Mouse (Mus musculus): ENCODE results near the gene Aicda. TPM values are rescaled to one million over a fixed set of nuclear protein-coding genes. Genes with fewer than 3 reads are reported as not detected.

The Aicda gene
- polyA plus RNA-seq, 1 experiment = not detected

DNA sequence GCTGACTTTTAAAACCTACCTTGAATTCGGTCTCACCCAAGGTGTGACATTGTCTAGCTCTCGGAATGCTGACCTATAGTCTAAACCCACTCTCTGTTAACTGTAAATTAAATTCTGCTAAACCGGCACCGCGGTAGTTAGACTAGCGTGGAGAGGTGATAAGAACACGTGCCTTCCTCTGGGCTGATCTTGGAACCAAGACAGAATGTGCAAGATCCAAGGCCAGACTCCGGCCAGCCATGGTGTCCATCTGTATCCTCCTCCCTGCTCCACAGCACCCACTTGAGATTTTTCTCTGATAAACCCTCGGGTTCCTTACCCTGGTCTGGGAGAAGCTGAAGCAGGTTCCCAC is 55.8 kb downstream of the Aicda start:
- TF ChIP-seq POLR2AphosphoS2 (IDR thresholded peaks at IDR 0.05; ENCODE audit: insufficient read length, low read depth) (no peak), MAX (IDR thresholded peaks at IDR 0.05; ENCODE audit: low read depth) (no peak), SRF (IDR thresholded peaks at IDR 0.05; ENCODE audit: control insufficient read depth, insufficient read length, low read depth) (no peak), MYOG (IDR thresholded peaks at IDR 0.05; ENCODE audit: control insufficient read depth in 1 of 3, insufficient read depth in 1 of 3, insufficient read length in 2 of 3, low read depth in 2 of 3) (no peak)
- Histone ChIP-seq H3ac (ENCODE audit: control insufficient read depth, insufficient read length) (no peak overlapping the region), H3K4me2 (ENCODE audit: low read depth) (no peak overlapping the region), H3K79me2 (ENCODE audit: control insufficient read depth, insufficient read depth) (no peaks in the 10 kb centered on the region), H3K36me3 (ENCODE audit: control insufficient read depth, insufficient read depth) (no peaks in the 10 kb centered on the region), H3K4me3 (no peak overlapping the region), H3K27me3 (ENCODE audit: control insufficient read depth, insufficient read depth, insufficient read length) (no peaks in the 10 kb centered on the region)

DNA sequence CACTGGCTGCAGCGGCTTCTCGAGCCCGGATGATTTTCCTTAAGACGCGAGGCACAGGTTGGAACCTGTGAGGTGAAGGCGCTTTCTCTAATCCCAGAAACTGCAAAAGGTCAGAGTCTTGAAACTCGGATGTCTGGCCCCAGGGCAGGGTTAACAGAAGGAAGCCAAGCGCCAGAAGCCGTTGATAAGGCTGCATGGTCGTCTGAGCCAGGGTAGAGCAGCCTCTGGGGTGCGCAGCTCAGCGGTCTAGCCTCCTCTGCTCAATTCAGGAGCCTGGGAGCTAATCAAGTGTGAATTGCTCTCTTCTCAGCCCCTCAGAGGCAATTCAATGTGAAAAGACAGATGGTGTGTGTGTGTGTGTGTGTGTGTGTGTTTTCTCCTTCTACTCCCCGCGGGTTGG is 56.2 kb downstream of the Aicda start, which contains the start of gene Gdf3:
Gene Gdf3 (minus strand): TSS at position 317 of the 400 bp plus-strand sequence.
- Histone ChIP-seq H3ac (ENCODE audit: control insufficient read depth, insufficient read length) (no peak within 1 kb of the TSS), H3K4me3 (no peak within 1 kb of the TSS), H3K36me3 (ENCODE audit: control insufficient read depth, insufficient read depth) (no peaks in the 10 kb centered on the region), H3K4me2 (ENCODE audit: low read depth) (no peak within 1 kb of the TSS), H3K27me3 (ENCODE audit: control insufficient read depth, insufficient read depth, insufficient read length) (no peaks in the 10 kb centered on the region), H3K79me2 (ENCODE audit: control insufficient read depth, insufficient read depth) (no peaks in the 10 kb centered on the region)
- TF ChIP-seq MAX (IDR thresholded peaks at IDR 0.05; ENCODE audit: low read depth) = no peak
- no peak for TF ChIP-seq TCF12 (IDR thresholded peaks at IDR 0.05; ENCODE audit: insufficient read depth, poor library complexity, severe bottlenecking)
- no peak for TF ChIP-seq CEBPB (IDR thresholded peaks at IDR 0.05; ENCODE audit: insufficient read depth, poor library complexity, severe bottlenecking)
- no peak for TF ChIP-seq MYOD1 (IDR thresholded peaks at IDR 0.05; ENCODE audit: control insufficient read depth in 1 of 3, insufficient read length in 2 of 3, low read depth in 2 of 3)
- no peak for TF ChIP-seq TCF3 (IDR thresholded peaks at IDR 0.05; ENCODE audit: insufficient read length, low read depth)
- no peak for TF ChIP-seq USF1 (IDR thresholded peaks at IDR 0.05; ENCODE audit: low read depth)
- TF ChIP-seq SRF (IDR thresholded peaks at IDR 0.05; ENCODE audit: control insufficient read depth, insufficient read length, low read depth) = no peak
- TF ChIP-seq POLR2A (IDR thresholded peaks at IDR 0.05; ENCODE audit: insufficient read length, low read depth) = no peak
- TF ChIP-seq POLR2AphosphoS2 (IDR thresholded peaks at IDR 0.05; ENCODE audit: insufficient read length, low read depth) = no peak
- TF ChIP-seq MYOG (IDR thresholded peaks at IDR 0.05; ENCODE audit: control insufficient read depth in 1 of 3, insufficient read depth in 1 of 3, insufficient read length in 2 of 3, low read depth in 2 of 3) = no peak
- TF ChIP-seq E2F4 (IDR thresholded peaks at IDR 0.05; ENCODE audit: insufficient read depth) = no peak
- no peak for TF ChIP-seq REST (IDR thresholded peaks at IDR 0.05; ENCODE audit: insufficient read depth, insufficient read length)

DNA sequence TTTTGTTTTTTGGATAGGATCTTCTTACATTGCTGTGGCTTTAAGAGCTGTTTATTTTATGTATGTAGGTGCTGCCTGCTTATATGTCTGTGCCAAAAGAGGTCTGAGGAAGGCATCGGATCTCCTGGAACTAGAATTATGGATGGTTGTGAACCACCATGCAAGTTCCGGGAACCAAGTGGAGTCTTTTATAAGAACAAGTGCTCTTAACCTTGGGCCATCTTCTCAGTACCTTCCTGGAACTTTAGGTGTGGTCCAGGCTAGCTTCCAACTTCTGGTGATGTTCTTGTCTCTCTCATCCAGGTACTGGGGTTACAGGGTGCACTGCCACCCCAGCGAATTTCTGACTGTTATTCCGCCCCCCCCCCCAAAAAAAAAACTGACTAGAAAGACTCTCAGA is 58.8 kb downstream of the Aicda start:
- Histone ChIP-seq H3ac (ENCODE audit: control insufficient read depth, insufficient read length) (no peak overlapping the region), H3K36me3 (ENCODE audit: control insufficient read depth, insufficient read depth) (no peaks in the 10 kb centered on the region), H3K4me2 (ENCODE audit: low read depth) (no peak overlapping the region), H3K27me3 (ENCODE audit: control insufficient read depth, insufficient read depth, insufficient read length) (no peaks in the 10 kb centered on the region), H3K4me3 (no peak overlapping the region), H3K79me2 (ENCODE audit: control insufficient read depth, insufficient read depth) (no peaks in the 10 kb centered on the region)
- TF ChIP-seq CEBPB (IDR thresholded peaks at IDR 0.05; ENCODE audit: insufficient read depth, poor library complexity, severe bottlenecking) (no peak), TCF3 (IDR thresholded peaks at IDR 0.05; ENCODE audit: insufficient read length, low read depth) (no peak), USF1 (IDR thresholded peaks at IDR 0.05; ENCODE audit: low read depth) (no peak), REST (IDR thresholded peaks at IDR 0.05; ENCODE audit: insufficient read depth, insufficient read length) (no peak), MYOD1 (IDR thresholded peaks at IDR 0.05; ENCODE audit: control insufficient read depth in 1 of 3, insufficient read length in 2 of 3, low read depth in 2 of 3) (no peak), POLR2A (IDR thresholded peaks at IDR 0.05; ENCODE audit: insufficient read length, low read depth) (no peak), E2F4 (IDR thresholded peaks at IDR 0.05; ENCODE audit: insufficient read depth) (no peak), TCF12 (IDR thresholded peaks at IDR 0.05; ENCODE audit: insufficient read depth, poor library complexity, severe bottlenecking) (no peak), POLR2AphosphoS2 (IDR thresholded peaks at IDR 0.05; ENCODE audit: insufficient read length, low read depth) (no peak), MYOG (IDR thresholded peaks at IDR 0.05; ENCODE audit: control insufficient read depth in 1 of 3, insufficient read depth in 1 of 3, insufficient read length in 2 of 3, low read depth in 2 of 3) (no peak), SRF (IDR thresholded peaks at IDR 0.05; ENCODE audit: control insufficient read depth, insufficient read length, low read depth) (no peak), MAX (IDR thresholded peaks at IDR 0.05; ENCODE audit: low read depth) (no peak)

Other genes with a start within 250 kb of the Aicda start
- gene M6pr, start 245.1 kb upstream of the Aicda start, polyA plus RNA-seq (2012; fragmentation: generic; extraction: Trizol) = 58.8 TPM
- gene Phc1, start 213.2 kb upstream of the Aicda start, polyA plus RNA-seq (2012; fragmentation: generic; extraction: Trizol) = 15.5 TPM
- gene Rimklb, start 55.0 kb upstream of the Aicda start, polyA plus RNA-seq (2012; fragmentation: generic; extraction: Trizol) = not detected
- 0.98 TPM for gene Mfap5, start 48.0 kb upstream of the Aicda start, polyA plus RNA-seq (2012; fragmentation: generic; extraction: Trizol)
- gene Apobec1, start 48.6 kb downstream of the Aicda start, polyA plus RNA-seq (2012; fragmentation: generic; extraction: Trizol) = 10.5 TPM
- not detected for gene Gdf3, start 56.3 kb downstream of the Aicda start, polyA plus RNA-seq (2012; fragmentation: generic; extraction: Trizol)
- not detected for gene Dppa3, start 72.6 kb downstream of the Aicda start, polyA plus RNA-seq (2012; fragmentation: generic; extraction: Trizol)
- 0.10 TPM for gene Nanog, start 153.7 kb downstream of the Aicda start, polyA plus RNA-seq (2012; fragmentation: generic; extraction: Trizol)
- 1.2 TPM for gene Slc2a3, start 247.8 kb downstream of the Aicda start, polyA plus RNA-seq (2012; fragmentation: generic; extraction: Trizol)